Mouse (Mus musculus): ENCODE data around the gene Tnxb. TPM values are rescaled to one million over a fixed set of nuclear protein-coding genes. Genes with fewer than 3 reads are reported as not detected.

Gene Tnxb
- polyA plus RNA-seq, 1 experiment = 39.6 TPM

DNA sequence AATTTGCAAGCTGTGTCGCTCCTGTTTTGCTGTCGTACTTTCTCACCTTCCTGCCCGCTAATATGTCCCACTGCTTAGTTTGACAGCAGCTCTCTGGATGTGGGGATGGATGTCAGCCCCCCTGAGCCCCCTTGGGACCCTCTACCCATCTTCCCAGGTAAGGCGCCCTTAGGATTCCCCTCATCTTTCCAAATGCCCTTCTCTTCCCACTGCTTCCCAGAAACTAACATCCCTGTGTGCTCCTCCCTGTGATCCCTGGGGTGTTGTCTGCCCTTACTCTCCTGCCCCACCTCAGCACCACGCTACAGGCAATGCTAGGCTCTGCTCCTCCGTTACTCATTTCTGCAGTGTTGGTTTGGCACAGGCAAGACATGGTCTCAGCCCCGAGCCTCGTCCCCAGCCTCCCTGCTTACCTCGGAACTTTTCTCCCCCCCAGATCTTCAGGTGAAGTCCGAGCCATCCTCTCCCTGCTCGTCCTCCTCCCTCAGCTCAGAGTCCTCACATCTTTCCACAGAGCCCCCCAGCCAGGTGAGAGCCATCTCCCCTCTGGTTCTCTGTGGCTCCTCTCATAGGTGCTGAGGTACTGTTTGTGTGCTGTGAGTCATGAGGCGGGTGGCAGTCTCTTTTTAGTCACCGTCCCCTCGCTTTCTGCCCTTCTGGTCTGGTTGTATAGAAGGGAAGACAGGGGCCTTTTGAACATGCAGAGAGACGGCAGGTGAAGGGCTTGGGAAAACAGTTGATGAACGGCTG lies 22.0 kb upstream of the Tnxb start:
- no peak for TF ChIP-seq POLR2A (IDR thresholded peaks at IDR 0.05; ENCODE audit: borderline replicate concordance, extremely low read depth, low read depth, low read length)
- TF ChIP-seq CTCF (IDR thresholded peaks at IDR 0.05; ENCODE audit: insufficient read depth, low read length) = no peak
- no peak overlapping the region for H3K4me3 ChIP-seq (replicated peaks; ENCODE audit: extremely low read depth, low read depth, low read length)
- WGBS = 82% methylated on average over 16 of the region's 16 CpGs
- peaks cover 5% of the 10 kb centered on the region; the same call in 1 of the 2 replicates for H3K4me1 ChIP-seq (ENCODE audit: control insufficient read depth, insufficient read depth, low read length)
- DNase-seq = no peak

DNA sequence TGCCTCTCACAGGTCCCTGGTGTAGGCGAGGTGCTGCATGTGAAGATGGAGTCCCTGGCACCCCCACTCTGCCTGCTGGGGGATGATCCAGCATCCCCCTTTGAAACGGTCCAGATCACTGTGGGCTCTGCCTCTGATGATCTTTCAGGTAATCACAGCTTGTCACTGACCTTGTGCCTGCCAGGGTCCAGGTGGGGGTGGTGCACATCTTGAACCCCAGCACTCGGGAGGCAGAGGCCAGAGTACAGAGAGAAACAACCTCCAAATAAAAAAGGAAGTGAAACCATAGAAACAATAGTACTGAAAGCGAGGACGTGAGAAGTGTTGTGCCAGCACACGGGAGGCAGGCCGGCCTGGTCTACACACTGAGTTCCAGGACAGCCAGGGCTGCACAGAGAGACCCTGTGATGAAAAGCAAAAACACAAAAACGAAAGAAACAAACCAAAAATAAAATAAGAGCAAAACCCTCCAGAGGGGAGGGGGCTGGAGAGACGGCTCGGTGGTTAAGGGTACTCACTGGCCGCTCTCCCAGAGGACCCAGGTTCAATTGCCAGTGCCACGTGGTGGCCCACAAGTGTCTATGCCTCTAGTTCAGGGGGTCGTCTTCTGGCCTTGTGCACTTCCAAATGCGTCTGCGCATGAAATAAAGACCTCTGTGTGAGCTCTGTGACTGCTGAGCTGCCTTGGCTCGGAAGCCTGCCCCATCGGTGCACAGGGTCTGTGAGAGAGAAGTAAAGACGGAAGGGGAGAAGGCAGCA lies 21.1 kb upstream of the Tnxb start:
- DNase-seq = no peak
- TF ChIP-seq CTCF (IDR thresholded peaks at IDR 0.05; ENCODE audit: insufficient read depth, low read length) (no peak), POLR2A (IDR thresholded peaks at IDR 0.05; ENCODE audit: borderline replicate concordance, extremely low read depth, low read depth, low read length) (no peak)
- Histone ChIP-seq H3K4me3 (replicated peaks; ENCODE audit: extremely low read depth, low read depth, low read length) (no peak overlapping the region), H3K4me1 (ENCODE audit: control insufficient read depth, insufficient read depth, low read length) (peaks cover 9% of the 10 kb centered on the region)
- WGBS = 83% methylated on average over 18 of the region's 18 CpGs

DNA sequence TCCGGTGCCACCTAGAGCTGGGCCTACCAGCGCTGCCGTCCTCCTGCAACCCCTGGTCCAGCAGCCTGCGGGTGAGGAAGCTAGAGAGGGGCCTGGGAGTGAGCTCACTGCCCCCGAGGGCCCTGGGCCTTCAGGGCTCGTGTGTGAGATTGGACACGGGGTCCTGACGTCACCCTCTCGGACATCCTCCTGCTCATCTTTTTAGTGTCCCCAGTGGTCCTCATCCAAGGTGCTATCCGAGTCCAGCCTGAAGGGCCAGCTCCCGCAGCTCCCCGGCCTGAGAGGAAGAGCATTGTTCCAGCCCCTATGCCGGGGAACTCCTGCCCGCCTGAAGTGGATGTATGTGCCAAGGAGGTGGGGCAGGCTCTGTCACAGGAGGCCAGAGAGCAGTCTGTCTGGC lies 19.6 kb upstream of the Tnxb start:
- no peak for DNase-seq
- no peak for TF ChIP-seq CTCF (IDR thresholded peaks at IDR 0.05; ENCODE audit: insufficient read depth, low read length)
- TF ChIP-seq POLR2A (IDR thresholded peaks at IDR 0.05; ENCODE audit: borderline replicate concordance, extremely low read depth, low read depth, low read length) = no peak
- Histone ChIP-seq H3K4me1 (ENCODE audit: control insufficient read depth, insufficient read depth, low read length) (peaks cover 16% of the 10 kb centered on the region), H3K4me3 (replicated peaks; ENCODE audit: extremely low read depth, low read depth, low read length) (no peak overlapping the region)
- 80% methylated on average over 14 of the region's 14 CpGs for WGBS

DNA sequence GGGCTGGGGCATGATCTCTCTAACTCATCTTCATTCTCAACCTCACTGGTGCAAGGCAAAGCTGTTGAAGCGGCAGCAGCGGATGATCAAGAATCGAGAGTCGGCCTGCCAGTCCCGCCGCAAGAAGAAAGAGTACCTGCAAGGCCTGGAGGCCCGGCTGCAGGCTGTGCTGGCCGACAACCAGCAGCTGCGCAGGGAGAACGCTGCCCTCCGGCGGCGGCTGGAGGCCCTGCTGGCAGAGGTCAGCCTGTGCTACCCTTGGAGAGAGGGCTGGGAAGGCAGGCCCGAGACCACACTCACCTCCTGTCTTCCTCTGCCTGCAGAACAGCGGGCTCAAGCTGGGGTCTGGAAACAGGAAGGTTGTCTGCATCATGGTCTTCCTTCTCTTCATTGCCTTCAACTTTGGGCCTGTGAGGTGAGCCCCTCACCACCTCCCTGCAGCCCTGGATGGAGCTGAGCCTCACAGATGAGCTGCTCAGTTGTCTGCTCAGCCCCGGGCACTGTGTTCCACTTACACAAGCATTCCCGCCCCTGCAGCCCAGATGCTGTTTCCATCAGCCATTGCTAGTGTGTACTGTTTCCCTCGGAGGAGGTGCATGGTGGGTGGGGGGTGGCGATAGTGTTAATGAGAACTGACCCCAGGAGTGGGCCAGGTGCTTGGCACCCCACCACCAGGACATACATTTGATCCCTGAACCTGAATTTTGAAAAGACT lies 18.7 kb upstream of the Tnxb start:
- WGBS = 60% methylated on average over 19 of the region's 19 CpGs

DNA sequence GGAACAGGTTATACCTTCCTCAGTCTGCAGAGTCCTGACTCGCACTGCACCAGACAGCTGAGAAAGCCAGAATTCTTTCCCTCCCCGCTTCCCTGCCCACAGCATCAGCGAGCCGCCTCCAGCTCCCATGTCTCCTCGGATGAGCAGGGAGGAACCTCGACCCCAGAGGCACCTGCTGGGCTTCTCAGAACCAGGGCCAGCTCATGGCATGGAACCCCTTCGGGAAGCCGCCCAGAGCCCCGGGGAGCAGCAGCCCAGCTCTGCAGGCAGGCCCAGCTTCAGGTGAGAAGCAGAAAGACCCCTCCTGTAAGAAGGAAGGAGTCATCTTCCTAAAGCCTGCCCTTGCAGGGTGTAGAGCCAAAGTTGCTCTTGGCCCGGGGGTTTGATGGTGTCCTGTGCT lies 17.8 kb upstream of the Tnxb start:
- no peak for DNase-seq
- 91% methylated on average over 10 of the region's 10 CpGs for WGBS
- TF ChIP-seq POLR2A (IDR thresholded peaks at IDR 0.05; ENCODE audit: borderline replicate concordance, extremely low read depth, low read depth, low read length) = no peak
- no peak for TF ChIP-seq CTCF (IDR thresholded peaks at IDR 0.05; ENCODE audit: insufficient read depth, low read length)
- Histone ChIP-seq H3K4me1 (ENCODE audit: control insufficient read depth, insufficient read depth, low read length) (peaks cover 25% of the 10 kb centered on the region), H3K4me3 (replicated peaks; ENCODE audit: extremely low read depth, low read depth, low read length) (no peak overlapping the region)

More for the DNA sequence above, 18.7 kb upstream of the Tnxb start:
- no peak overlapping the region for H3K4me3 ChIP-seq (replicated peaks; ENCODE audit: extremely low read depth, low read depth, low read length)
- peaks cover 25% of the 10 kb centered on the region for H3K4me1 ChIP-seq (ENCODE audit: control insufficient read depth, insufficient read depth, low read length)
- DNase-seq = no peak
- TF ChIP-seq CTCF (IDR thresholded peaks at IDR 0.05; ENCODE audit: insufficient read depth, low read length) (0 out of 2 replicates have a peak, but pooled peaks have one; percentile 24), POLR2A (IDR thresholded peaks at IDR 0.05; ENCODE audit: borderline replicate concordance, extremely low read depth, low read depth, low read length) (no peak)

DNA sequence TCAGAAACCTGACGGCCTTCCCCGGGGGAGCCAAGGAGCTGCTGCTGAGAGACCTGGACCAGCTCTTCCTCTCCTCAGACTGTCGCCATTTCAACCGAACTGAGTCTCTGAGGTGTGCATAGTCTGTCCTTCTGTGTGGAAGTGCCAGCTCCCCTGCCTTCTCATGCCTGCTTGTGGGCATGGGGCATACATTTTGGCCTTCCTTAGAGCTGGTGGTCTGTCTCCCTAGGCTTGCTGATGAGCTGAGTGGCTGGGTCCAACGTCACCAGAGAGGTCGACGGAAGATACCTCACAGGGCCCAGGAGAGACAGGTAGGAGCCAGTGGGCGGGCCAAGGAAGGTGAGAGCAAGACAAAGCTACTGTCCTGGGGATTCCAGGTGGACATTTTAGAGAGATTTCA lies 17.4 kb upstream of the Tnxb start:
- TF ChIP-seq CTCF (IDR thresholded peaks at IDR 0.05; ENCODE audit: insufficient read depth, low read length) = no peak
- no peak for TF ChIP-seq POLR2A (IDR thresholded peaks at IDR 0.05; ENCODE audit: borderline replicate concordance, extremely low read depth, low read depth, low read length)
- no peak for DNase-seq
- WGBS = 92% methylated on average over 8 of the region's 8 CpGs
- H3K4me3 ChIP-seq (replicated peaks; ENCODE audit: extremely low read depth, low read depth, low read length) = no peak overlapping the region
- H3K4me1 ChIP-seq (ENCODE audit: control insufficient read depth, insufficient read depth, low read length) = peaks cover 25% of the 10 kb centered on the region

DNA sequence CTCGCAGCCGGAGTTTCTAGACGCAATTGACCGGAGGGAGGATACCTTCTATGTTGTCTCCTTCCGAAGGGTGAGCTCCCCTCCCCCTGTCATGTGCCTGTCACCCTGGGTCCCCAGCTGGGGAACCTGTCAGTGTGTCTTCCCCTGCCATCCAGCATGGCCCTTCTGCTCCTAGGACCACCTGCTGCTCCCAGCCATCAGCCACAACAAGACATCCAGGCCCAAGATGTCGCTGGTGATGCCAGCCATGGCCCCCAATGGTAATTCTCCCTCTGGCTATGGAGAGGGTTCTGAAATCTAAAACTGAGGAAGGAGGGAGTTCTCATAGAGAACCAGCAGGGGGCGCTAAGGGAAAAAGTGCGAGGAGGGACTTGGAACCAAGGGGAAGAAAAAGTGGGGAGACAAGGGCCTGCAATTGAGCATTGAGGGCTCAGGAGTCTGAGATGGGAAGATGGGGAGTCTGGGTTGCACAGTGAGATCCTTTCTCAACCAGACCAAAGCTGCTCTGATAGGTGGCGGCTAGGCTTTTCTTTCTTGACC lies 16.5 kb upstream of the Tnxb start:
- WGBS = 66% methylated on average over 9 of the region's 9 CpGs
- peaks cover 25% of the 10 kb centered on the region for H3K4me1 ChIP-seq (ENCODE audit: control insufficient read depth, insufficient read depth, low read length)
- H3K4me3 ChIP-seq (replicated peaks; ENCODE audit: extremely low read depth, low read depth, low read length) = no peak overlapping the region
- peak; percentile 70 for DNase-seq
- no peak for TF ChIP-seq POLR2A (IDR thresholded peaks at IDR 0.05; ENCODE audit: borderline replicate concordance, extremely low read depth, low read depth, low read length)
- peak; percentile 51 for TF ChIP-seq CTCF (IDR thresholded peaks at IDR 0.05; ENCODE audit: insufficient read depth, low read length)

DNA sequence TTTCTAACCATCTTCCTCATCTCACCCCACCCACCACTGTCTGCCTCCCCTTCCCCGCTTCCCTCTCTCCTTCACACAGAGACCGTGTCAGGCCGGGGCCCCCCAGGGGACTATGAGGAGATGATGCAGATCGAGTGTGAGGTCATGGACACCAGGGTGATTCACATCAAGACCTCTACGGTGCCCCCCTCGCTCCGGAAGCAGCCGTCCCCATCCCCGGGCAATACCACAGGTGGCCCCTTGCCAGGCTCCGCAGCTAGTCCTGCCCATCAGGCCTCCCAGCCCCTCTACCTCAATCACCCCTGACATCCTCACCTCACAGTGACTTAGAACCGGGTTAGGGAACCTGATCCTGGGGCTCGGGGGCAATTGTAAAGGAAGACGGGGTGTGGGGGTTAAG lies 15.9 kb upstream of the Tnxb start:
- H3K4me1 ChIP-seq (ENCODE audit: control insufficient read depth, insufficient read depth, low read length) = peaks cover 27% of the 10 kb centered on the region
- TF ChIP-seq POLR2A (IDR thresholded peaks at IDR 0.05; ENCODE audit: borderline replicate concordance, extremely low read depth, low read depth, low read length) (no peak), CTCF (IDR thresholded peaks at IDR 0.05; ENCODE audit: insufficient read depth, low read length) (no peak)
- no peak for DNase-seq
- 85% methylated on average over 13 of the region's 13 CpGs for WGBS
- H3K4me3 ChIP-seq (replicated peaks; ENCODE audit: extremely low read depth, low read depth, low read length) = no peak overlapping the region

DNA sequence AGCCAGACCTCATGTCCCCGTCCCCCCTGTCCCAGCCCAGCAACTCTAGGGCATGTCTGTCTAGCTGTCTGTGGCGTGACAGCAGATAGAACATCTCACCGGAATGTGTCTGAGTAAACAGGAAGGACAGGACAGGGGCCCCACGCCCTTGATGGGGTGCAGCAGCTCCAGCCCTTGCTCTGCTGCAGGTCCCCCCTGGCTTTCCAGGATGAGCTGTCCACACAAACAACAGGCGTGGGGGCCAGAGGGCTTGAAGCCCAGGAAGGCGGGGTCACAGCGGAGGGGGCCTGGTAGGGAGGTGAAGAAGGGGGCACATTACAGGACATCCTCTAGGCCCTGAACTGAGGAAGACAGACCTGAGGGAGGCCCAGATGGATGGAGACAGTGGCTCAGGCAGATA lies 15.2 kb upstream of the Tnxb start:
- Histone ChIP-seq H3K4me3 (replicated peaks; ENCODE audit: extremely low read depth, low read depth, low read length) (no peak overlapping the region), H3K4me1 (ENCODE audit: control insufficient read depth, insufficient read depth, low read length) (peaks cover 31% of the 10 kb centered on the region)
- peak; percentile 70 for DNase-seq
- TF ChIP-seq CTCF (IDR thresholded peaks at IDR 0.05; ENCODE audit: insufficient read depth, low read length) = no peak
- TF ChIP-seq POLR2A (IDR thresholded peaks at IDR 0.05; ENCODE audit: borderline replicate concordance, extremely low read depth, low read depth, low read length) = peak; percentile 15; the same call in 1 of the 2 replicates
- WGBS = 49% methylated on average over 7 of the region's 7 CpGs

All from lung, adult 2 months (tissue).